ENCODE assay signal across 11 mouse cellular contexts in the genomic region with DNA sequence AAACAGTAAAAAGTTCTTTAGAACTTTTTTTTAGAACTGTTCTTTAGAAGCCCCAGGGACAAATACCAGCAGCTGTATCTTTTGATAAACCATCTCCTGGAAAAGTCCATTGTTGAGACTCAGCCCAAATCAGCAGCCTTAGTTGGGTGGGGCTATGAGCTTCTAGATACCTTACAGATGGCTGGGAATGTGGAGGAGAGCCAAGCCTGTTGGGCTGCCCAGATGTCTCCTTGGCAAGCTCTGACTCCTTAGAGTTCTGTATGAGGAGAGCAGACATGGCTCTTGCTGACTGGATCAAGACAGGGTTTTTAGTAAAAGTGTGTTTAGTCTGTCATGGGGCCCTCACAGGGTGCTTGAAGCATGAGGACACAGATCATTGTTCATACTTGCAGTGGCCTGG. TPM values are rescaled to one million over a fixed set of nuclear protein-coding genes. Genes with fewer than 3 reads are reported as not detected.
DNase-seq lines count a peak whose midpoint lies in the region; ATAC-seq and TF ChIP-seq lines count a peak whose summit lies in the region.
"Had no signal": no experiment of that assay in that cellular context is flagged by ENCODE, and none has a peak within 500 bp of the region (broad histone marks: within the 10 kb centered on the region; RNA-seq: fewer than 3 reads in every experiment).

No protein-coding gene starts in this region.

- DNase-seq in embryonic facial prominence, embryonic 14.5 days (ENCODE audit: low spot score): peak; percentile 61
- no peak for DNase-seq in embryonic facial prominence, embryonic 10.5 days (ENCODE audit: low spot score)
- DNase-seq in limb, embryonic 14.5 days (ENCODE audit: low spot score): peak; percentile 74
- DNase-seq in limb, embryonic 10.5 days (ENCODE audit: low spot score): no peak
- peak; percentile 11 to 75 for DNase-seq in frontal cortex, postnatal 36 days (ENCODE audit: low spot score in 2 of 2)
- peak; percentile 41 for DNase-seq in right cerebral cortex, postnatal 14 days
- DNase-seq in c-Kit-positive CD71-positive TER-119-positive erythroid progenitor cells, embryonic 14.5 days (ENCODE audit: low spot score): no peak

- no peaks in the 10 kb centered on the region for H3K9me3 ChIP-seq in embryonic facial prominence, embryonic 14.5 days (ENCODE audit: control insufficient read depth, low read length)
- no peaks in the 10 kb centered on the region for H3K9me3 ChIP-seq in embryonic facial prominence, embryonic 10.5 days
- H3K9me3 ChIP-seq in limb, embryonic 14.5 days (ENCODE audit: control insufficient read depth, low read length): no peaks in the 10 kb centered on the region
- H3K9me3 ChIP-seq in limb, embryonic 10.5 days (replicated peaks): no peaks in the 10 kb centered on the region
- no peaks in the 10 kb centered on the region for H3K9me3 ChIP-seq in midbrain, embryonic 15.5 days
- H3K9me3 ChIP-seq: liver, embryonic 12.5 days; midbrain, embryonic 12.5 days had no signal

- no peak overlapping the region for H3K4me3 ChIP-seq in embryonic facial prominence, embryonic 14.5 days (ENCODE audit: low read depth, low read length)
- no peak overlapping the region for H3K4me3 ChIP-seq in embryonic facial prominence, embryonic 10.5 days
- H3K4me3 ChIP-seq in limb, embryonic 14.5 days (replicated peaks; ENCODE audit: low read length): no peak overlapping the region
- no peak overlapping the region for H3K4me3 ChIP-seq in limb, embryonic 10.5 days
- H3K4me3 ChIP-seq in midbrain, embryonic 15.5 days: no peak overlapping the region
- H3K4me3 ChIP-seq: liver, embryonic 12.5 days; midbrain, embryonic 12.5 days had no signal

- no peak overlapping the region for H3K4me2 ChIP-seq in embryonic facial prominence, embryonic 14.5 days (ENCODE audit: low read depth, low read length)
- no peak overlapping the region for H3K4me2 ChIP-seq in limb, embryonic 14.5 days (replicated peaks; ENCODE audit: low read depth, low read length, severe bottlenecking)
- no peak overlapping the region for H3K4me2 ChIP-seq in midbrain, embryonic 15.5 days
- H3K4me2 ChIP-seq: liver, embryonic 12.5 days; midbrain, embryonic 12.5 days had no signal

- H3K36me3 ChIP-seq in embryonic facial prominence, embryonic 14.5 days (ENCODE audit: control insufficient read depth, insufficient read depth, low read length): no peaks in the 10 kb centered on the region
- H3K36me3 ChIP-seq in embryonic facial prominence, embryonic 10.5 days (replicated peaks): no peaks in the 10 kb centered on the region
- no peaks in the 10 kb centered on the region for H3K36me3 ChIP-seq in limb, embryonic 14.5 days (ENCODE audit: control insufficient read depth, insufficient read depth, low read length)
- no peaks in the 10 kb centered on the region for H3K36me3 ChIP-seq in limb, embryonic 10.5 days
- no peaks in the 10 kb centered on the region for H3K36me3 ChIP-seq in midbrain, embryonic 15.5 days (replicated peaks)
- H3K36me3 ChIP-seq: liver, embryonic 12.5 days; midbrain, embryonic 12.5 days had no signal

- H3K9ac ChIP-seq in embryonic facial prominence, embryonic 14.5 days (ENCODE audit: low read depth, low read length): no peak overlapping the region
- no peak overlapping the region for H3K9ac ChIP-seq in limb, embryonic 14.5 days (ENCODE audit: low read depth, low read length, severe bottlenecking)
- no peak overlapping the region for H3K9ac ChIP-seq in midbrain, embryonic 15.5 days
- H3K9ac ChIP-seq: liver, embryonic 12.5 days; midbrain, embryonic 12.5 days had no signal

- no peaks in the 10 kb centered on the region for H3K27me3 ChIP-seq in embryonic facial prominence, embryonic 14.5 days (replicated peaks; ENCODE audit: control insufficient read depth, insufficient read depth, low read length)
- no peaks in the 10 kb centered on the region for H3K27me3 ChIP-seq in embryonic facial prominence, embryonic 10.5 days (replicated peaks; ENCODE audit: low read depth, poor library complexity, severe bottlenecking)
- no peaks in the 10 kb centered on the region for H3K27me3 ChIP-seq in limb, embryonic 14.5 days (ENCODE audit: control insufficient read depth, insufficient read depth, low read length)
- H3K27me3 ChIP-seq in limb, embryonic 10.5 days (ENCODE audit: low read depth, poor library complexity, severe bottlenecking): no peaks in the 10 kb centered on the region
- no peaks in the 10 kb centered on the region for H3K27me3 ChIP-seq in midbrain, embryonic 15.5 days (replicated peaks)
- H3K27me3 ChIP-seq: liver, embryonic 12.5 days; midbrain, embryonic 12.5 days had no signal

- no peak for ATAC-seq in embryonic facial prominence, embryonic 14.5 days (ENCODE audit: low read depth)
- no peak for ATAC-seq in limb, embryonic 14.5 days (ENCODE audit: low FRiP score, low read depth)
- no peak for ATAC-seq in midbrain, embryonic 15.5 days (replicated peaks)
- ATAC-seq: forebrain, embryonic 16.5 days; liver, embryonic 12.5 days had no signal

- no peak for TF ChIP-seq POLR2A in limb, embryonic 14.5 days (IDR thresholded peaks at IDR 0.05; ENCODE audit: borderline replicate concordance, extremely low read depth, insufficient read depth, insufficient read length)

- no peak overlapping the region for H3K27ac ChIP-seq in embryonic facial prominence, embryonic 14.5 days (replicated peaks; ENCODE audit: low read depth, low read length)
- H3K27ac ChIP-seq in embryonic facial prominence, embryonic 10.5 days (replicated peaks): no peak overlapping the region
- no peak overlapping the region for H3K27ac ChIP-seq in limb, embryonic 14.5 days (replicated peaks; ENCODE audit: low read depth, low read length)
- H3K27ac ChIP-seq in limb, embryonic 10.5 days: no peak overlapping the region
- no peak overlapping the region for H3K27ac ChIP-seq in midbrain, embryonic 15.5 days
- H3K27ac ChIP-seq: liver, embryonic 12.5 days; midbrain, embryonic 12.5 days had no signal

- H3K4me1 ChIP-seq in embryonic facial prominence, embryonic 14.5 days (ENCODE audit: control insufficient read depth, insufficient read depth, low read length): no peaks in the 10 kb centered on the region
- 0 out of 2 replicates have a peak, but pooled peaks cover 2% of the 10 kb centered on the region for H3K4me1 ChIP-seq in embryonic facial prominence, embryonic 10.5 days
- no peaks in the 10 kb centered on the region for H3K4me1 ChIP-seq in limb, embryonic 14.5 days (ENCODE audit: control insufficient read depth, insufficient read depth, low read length)
- H3K4me1 ChIP-seq in limb, embryonic 10.5 days: no peaks in the 10 kb centered on the region
- peaks cover 8% of the 10 kb centered on the region; the same call in 1 of the 2 replicates for H3K4me1 ChIP-seq in midbrain, embryonic 15.5 days
- H3K4me1 ChIP-seq: liver, embryonic 12.5 days; midbrain, embryonic 12.5 days had no signal

RNA-seq across cellular contexts. Expression of a gene that starts 53.8 kb away (rescaled TPM):
- polyA plus RNA-seq in embryonic facial prominence, embryonic 14.5 days (2014; fragmentation: Nextera tagmentation; extraction: Ambion mirVana): 2.1 and 3.3 TPM in 2 replicates
- 0.77 and 0.87 TPM in 2 replicates for polyA plus RNA-seq in embryonic facial prominence, embryonic 10.5 days (2016; fragmentation: Nextera tagmentation; extraction: Ambion mirVana)
- 1.2 and 1.5 TPM in 2 replicates for polyA plus RNA-seq in limb, embryonic 14.5 days (2012; rRNA removed)
- 1.2 TPM in 2 replicates for polyA plus RNA-seq in limb, embryonic 14.5 days (2014; fragmentation: Nextera tagmentation; extraction: Ambion mirVana)
- polyA plus RNA-seq in limb, embryonic 10.5 days (2016; fragmentation: Nextera tagmentation; extraction: Ambion mirVana): 0.29 and 1.4 TPM in 2 replicates
- polyA plus RNA-seq in midbrain, embryonic 15.5 days (2015; fragmentation: Nextera tagmentation; extraction: Ambion mirVana): 25.7 and 28.4 TPM in 2 replicates

Comparison
In these comparisons a context has a peak if more than half of its experiments do, and no peak if none do; other contexts are left out.
1. DNase-seq: peak in embryonic facial prominence, embryonic 14.5 days (single experiment), limb, embryonic 14.5 days (single experiment), frontal cortex, postnatal 36 days (2 of 2) and right cerebral cortex, postnatal 14 days (single experiment); none in embryonic facial prominence, embryonic 10.5 days (single experiment), limb, embryonic 10.5 days (single experiment) and c-Kit-positive CD71-positive TER-119-positive erythroid progenitor cells, embryonic 14.5 days (single experiment).